Mouse (Mus musculus) ovary, postnatal 36 days (tissue): ENCODE measurements at regions not wholly inside any gene's neighbourhood (a gene's known extent, or its start where the extent isn't known, plus 50 kb on each side); places are given as distances from the start of the nearest gene placed in this dataset.
A peak's percentile ranks its signal among the peaks of the same experiment; 100 is the strongest.
"Not testable (repeated sequence)": the region's sequence is repeated elsewhere in the genome, so short reads cannot be mapped to it uniquely, and the experiment has no call there.

Experiments
- DNase-seq: peaks from one replicate; pipeline ENCODE4 v3.0.0; 2022; ENCODE audit warnings: low spot score, mixed read lengths

- no peak for DNase-seq
These were observed 149.3 kb upstream of the Kctd3 start for GRCm38 (mm10) chr1:189156906-189157305.

DNA sequence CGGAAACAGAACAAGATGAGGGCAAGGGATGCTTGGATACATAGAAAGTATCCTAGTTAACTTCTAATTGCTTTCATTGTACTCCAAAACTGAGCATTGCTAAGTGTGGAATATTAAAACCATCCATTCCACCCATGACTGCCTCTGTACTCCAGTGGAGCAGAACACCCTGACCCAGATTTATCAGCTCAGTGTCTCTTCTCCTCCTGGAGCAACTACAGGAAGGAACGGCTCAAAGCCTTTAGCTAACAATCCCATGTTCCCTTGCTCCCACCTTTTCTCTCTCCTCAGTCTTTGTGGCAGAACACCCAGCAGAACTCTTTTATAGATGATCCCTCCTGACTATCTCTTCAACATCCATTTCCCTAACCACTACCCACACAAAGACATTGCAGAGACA lies 146.7 kb upstream of the Kctd3 start:
- no peak for DNase-seq

- DNase-seq: no peak
These were observed 145.5 kb upstream of the Kctd3 start for GRCm38 (mm10) chr1:189153150-189153549.

DNA sequence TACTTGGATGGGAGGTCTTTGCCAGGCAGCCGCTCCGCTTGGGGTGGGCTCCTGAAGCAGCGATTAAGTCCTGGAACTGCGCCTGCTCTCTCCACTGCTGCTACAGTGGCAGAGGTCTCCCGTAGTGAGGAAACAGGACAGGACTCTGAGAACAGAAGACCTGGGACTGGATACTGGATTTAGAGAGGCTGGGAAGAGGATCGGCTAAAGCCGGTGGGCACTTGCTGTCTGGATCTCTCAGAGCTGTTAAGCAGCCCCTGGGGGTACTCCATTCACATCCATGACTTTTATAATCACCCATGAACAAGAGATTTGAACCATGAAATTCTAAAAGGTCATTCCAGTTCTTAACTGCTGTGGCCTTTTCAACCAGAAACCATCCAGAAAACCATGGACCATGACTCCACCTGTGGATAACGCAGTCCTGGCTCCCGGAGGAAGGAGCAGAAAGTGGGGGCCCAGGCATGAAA lies 135.4 kb upstream of the Kctd3 start:
- DNase-seq: no peak

- no peak for DNase-seq
These were observed 134.9 kb upstream of the Kctd3 start for GRCm38 (mm10) chr1:189142551-189142950.

GRCm38 (mm10) chr1:189141694-189142093 lies 134.1 kb upstream of the Kctd3 start:
- DNase-seq: no peak

DNA sequence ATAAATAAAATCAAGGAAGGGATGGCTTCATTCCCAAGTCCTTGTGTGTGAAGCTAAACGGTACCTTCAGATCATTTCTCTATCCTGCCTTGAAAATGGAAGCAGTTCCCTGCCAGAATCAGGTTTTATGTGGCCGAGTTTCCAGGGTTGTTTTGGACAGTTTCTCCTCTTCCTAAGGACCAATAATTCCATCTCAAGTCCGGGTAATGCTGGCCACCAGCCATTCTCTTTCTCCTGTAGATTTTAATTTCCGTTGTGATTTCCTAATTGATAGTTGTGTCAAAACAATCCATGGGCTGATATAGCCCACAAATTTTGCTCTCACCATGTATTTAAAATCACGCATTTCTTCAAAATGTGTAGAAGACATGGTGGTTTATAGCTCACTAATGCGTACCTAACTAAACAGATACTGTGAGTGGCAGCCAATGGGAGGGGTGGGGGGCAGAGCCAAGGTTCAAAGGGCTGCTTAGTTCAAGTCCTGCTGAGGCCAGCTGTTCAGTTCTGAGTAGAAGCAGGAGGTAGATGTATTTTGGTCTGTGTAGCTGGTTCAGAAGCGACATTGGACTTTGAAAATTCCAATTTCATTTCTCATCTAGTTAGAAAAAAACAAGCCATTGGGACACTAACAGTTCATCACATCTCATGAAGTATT lies 129.2 kb upstream of the Kctd3 start:
- no peak for DNase-seq

DNA sequence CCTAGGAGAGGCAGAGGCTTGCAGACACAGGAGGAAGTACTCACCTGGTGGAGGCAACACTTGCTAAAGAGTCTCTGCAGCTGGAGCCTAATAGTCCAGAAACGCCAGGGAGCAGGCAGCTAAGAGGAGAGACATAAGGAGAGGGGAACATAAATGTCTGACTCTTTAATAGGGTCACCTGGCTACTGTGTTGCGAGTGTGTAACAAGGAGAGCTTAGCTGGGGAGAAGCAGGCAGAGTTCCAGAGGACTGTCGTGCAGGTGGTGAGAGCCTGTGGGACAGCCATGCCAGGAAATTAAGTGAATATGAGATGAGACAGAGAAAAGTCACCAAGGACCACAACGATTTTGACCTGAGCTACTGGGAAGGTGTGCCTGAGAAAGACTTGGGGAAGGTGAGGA lies 128.2 kb upstream of the Kctd3 start:
- no peak for DNase-seq

DNA sequence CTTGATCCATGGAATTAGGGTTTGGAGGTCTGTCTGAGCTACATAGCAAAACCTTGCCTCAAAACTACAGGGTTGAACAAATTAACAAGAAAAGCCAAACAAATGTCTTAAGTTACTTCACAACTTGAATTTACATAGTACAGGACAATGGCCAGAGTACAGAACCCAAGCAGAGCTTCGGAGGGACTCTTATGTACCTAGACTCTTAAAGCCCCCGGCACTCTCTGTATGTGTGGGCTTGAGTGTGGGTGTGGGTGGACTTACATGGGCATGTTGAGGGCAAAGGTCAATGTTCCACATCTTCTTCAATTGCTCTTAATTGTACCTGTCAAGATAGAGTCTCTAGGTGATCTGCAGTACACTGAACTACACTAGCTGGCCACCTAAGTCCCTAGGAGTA lies 121.1 kb upstream of the Kctd3 start:
- DNase-seq: no peak

DNA sequence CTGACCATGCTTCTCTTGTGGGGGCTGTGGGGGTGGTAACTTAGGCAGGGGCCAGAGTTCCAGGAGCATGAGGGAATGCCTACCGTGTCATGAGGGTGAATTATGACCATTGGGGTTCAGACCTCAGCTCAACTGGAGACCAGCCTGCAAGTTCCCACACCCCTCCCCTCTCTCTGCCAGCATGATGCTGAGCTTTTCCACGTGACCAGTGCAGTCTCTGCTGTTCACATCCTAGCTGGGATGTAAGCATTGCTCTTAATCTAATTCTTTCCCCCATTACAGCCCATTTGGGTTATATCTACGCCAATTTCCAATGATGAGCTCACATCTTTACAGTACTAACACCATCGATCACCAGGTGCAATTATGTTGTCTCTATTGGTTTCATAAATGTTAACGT lies 120.6 kb upstream of the Kctd3 start:
- DNase-seq: not testable (repeated sequence)

DNA sequence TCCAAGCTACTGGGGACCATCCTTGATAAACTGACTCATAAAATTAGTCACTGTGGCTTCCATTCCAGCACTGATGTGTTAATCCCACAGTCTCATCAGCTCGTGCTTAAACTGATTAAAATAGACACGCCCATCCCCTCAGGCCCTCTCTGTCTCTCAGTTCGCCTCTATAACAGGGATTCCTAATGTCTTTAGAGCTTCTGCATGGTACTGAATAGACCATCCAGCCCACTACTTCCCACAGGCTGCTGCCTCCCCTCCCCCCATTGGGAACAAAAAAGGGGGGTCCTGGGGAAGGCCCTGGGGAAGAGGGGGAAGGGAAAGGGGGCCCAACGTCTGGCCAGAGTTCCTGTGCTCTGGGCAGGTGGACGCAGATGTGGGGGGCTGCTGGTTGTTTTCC lies 119.7 kb upstream of the Kctd3 start:
- DNase-seq: no peak

DNA sequence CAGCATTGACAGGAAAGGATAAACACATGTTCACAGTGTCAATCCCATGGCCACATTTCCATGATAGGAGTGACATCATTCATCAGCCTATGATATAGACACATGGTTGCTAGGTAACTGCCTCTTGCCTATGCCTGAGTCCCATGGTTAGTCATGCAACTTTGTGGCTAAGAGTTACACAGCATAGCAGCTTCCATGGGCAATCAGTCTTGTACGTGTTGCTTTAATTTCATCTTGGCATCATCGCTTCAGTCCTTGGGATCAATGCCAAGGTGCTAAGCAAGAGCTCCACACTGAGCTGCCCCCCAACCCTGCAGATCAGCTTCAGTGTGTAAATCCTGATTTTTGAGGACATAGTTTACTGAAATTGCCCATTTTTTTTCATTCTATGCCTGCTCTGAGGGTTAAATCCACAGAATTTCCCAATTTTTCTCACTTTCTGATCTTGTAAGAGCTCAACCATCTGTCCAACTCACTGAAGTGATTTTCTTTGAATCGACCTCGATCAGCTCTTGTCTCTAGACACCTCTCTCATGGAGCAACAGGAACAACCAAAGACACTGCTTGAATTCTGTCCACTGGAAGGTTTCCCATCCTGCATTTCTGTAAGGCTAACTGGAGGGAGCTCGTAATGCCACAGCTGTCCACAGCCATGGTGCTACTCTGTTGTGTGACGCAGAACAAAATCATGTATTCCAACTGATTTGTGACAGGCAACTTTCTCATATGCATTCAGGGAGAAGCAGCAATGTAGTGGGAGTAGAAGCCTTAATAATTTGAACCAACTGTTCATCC lies 112.5 kb upstream of the Kctd3 start:
- no peak for DNase-seq

DNA sequence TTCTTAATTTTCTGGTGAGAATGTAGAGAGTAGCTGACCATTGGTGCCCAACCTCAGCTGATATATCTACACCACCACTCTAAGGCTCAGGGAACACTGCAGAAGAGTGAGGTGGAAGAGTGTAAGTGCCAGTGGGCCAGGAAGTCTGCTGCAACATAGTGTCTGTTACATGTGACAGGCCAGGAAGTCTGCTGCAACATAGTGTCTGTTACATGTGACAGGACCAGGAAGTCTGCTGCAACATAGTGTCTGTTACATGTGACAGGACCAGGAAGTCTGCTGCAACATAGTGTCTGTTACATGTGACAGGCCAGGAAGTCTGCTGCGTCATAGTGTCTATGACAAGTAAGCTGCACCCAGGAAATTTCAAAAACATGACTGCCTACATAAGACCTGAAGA lies 111.4 kb upstream of the Kctd3 start:
- DNase-seq: not testable (repeated sequence)

- no peak for DNase-seq
These were observed 110.9 kb upstream of the Kctd3 start for GRCm38 (mm10) chr1:189118582-189118981.

- DNase-seq: no peak
These were observed 108.3 kb upstream of the Kctd3 start for GRCm38 (mm10) chr1:189115914-189116313.

DNA sequence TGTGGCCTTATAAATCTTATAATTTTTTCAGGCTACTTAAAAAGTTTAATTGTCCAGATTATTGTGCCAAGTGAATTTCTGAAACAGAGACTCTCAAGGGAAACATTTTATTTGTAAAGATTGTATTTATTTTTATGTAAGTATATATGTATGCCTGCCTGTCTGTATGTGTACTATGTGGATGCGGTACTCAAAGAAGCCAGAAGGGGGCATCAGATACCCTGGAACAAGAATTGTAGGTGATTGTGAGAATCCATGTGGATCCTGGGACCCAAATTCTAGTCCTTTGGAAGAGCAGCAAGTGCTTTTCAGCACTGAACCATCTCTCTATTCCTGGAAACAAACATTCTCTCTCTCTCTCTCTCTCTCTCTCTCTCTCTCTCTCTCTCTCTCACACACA lies 107.6 kb upstream of the Kctd3 start:
- DNase-seq: no peak

GRCm38 (mm10) chr1:189108260-189109035 lies 100.8 kb upstream of the Kctd3 start:
- DNase-seq: no peak

DNA sequence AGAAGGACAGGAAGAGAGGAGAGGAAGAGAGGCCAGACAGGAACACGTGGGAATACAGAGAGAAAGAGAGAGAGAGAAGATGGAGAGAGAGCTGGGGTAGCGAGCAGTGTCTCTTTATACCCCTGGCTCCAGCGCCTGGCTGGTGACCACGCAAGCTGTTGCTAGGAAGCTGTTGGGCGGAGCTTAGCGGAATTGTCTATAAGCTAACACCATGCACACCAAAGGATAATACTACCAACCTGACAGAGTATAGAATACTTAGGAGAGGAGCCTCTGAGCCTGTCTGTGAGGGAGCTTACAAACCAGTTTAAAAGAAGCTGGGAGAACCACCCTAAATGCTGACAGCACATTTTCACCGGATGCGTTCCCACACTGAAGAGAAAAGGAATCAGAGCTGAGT lies 100.2 kb upstream of the Kctd3 start:
- peak; percentile 8 for DNase-seq

GRCm38 (mm10) chr1:189107156-189107555 lies 99.5 kb upstream of the Kctd3 start:
- DNase-seq: no peak

DNA sequence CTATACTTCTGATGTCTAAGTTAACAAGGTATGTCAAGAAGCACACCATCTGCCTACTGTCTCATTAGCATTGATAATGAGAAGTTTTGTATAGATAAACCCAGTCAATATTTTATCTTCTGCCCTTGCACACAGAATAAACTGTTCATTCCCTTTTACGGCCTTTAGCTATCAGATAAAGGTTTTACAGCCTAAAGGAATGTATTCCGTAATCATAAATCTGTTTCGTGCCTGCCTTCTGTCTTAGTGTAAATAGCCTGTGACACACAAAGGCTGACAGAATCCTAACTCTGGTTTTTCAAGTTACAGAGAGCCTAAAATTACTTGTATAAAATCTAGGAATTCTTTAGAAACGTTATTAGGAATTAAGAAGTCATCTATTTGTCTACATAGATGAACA lies 97.6 kb upstream of the Kctd3 start:
- DNase-seq: no peak

- no peak for DNase-seq
These were observed 95.1 kb upstream of the Kctd3 start for GRCm38 (mm10) chr1:189102781-189103180.

- DNase-seq: no peak
These were observed 91.5 kb upstream of the Kctd3 start for GRCm38 (mm10) chr1:189099121-189099520.

- DNase-seq: no peak
These were observed 85.2 kb upstream of the Kctd3 start for GRCm38 (mm10) chr1:189092819-189093218.
